Mouse (Mus musculus): ENCODE data around the gene Speg. TPM values are rescaled to one million over a fixed set of nuclear protein-coding genes. Genes with fewer than 3 reads are reported as not detected.
A peak's percentile ranks its signal among the peaks of the same experiment; 100 is the strongest.

Speg gene
- total RNA-seq, 4 experiments from 2014 or later = 177 to 190 (median 187) TPM

DNA sequence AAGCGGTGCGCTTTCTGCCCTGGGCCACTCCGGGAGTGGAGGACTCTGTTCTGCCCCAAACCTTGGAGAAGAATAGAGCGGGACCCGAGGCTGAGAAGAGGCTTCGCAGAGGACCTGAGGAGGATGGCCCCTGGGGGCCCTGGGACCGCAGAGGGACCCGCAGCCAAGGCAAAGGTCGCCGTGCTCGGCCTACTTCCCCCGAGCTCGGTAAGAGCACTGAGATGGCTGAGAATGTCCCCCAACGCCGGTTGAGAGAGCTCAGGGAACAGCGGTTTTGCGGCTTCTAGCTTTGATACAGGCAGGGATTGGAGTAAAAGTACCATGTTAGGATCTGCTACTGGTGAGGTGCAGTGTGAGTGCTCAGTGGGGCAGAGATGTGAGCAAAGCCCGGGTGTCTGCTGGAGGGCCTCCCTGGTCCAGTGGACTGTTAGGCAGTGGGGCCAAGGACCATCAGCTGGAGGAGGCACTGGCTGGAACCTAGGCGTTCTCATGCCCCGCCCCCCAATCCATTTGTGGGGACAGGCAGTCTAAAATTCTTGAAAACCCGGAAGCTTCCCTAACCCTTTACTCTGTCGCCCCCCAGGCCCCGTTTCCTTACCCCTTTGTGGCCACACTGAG lies 13.9 kb downstream of the Speg start:
- no peak for DNase-seq (ENCODE audit: low spot score in 2 of 2)

GRCm38 (mm10) chr1:75393139-75393538 lies 18.0 kb downstream of the Speg start:
- DNase-seq (ENCODE audit: low spot score in 2 of 2) = peak in 1 of 2 experiments; percentile 56

DNA sequence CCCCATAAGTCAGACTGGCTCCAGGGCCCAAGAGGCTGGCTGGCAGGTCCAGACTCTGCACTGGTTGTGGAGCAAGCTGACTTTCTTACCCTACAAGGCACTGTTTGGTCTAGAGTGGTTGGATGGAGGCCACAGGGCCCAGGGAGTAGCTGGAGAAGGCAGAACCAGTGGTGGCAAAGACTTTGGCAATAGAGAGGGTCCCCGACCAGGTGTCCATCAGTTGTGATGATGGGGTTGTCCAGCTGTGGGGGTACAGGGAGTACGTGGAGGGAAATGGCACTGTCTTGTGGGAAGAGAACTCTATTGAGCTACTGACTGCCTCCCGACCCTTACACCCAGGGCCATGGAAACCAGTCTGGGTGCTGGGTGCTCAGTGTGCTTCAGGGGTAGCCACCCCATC lies 18.7 kb downstream of the Speg start:
- DNase-seq (ENCODE audit: low spot score in 2 of 2) = no peak

DNA sequence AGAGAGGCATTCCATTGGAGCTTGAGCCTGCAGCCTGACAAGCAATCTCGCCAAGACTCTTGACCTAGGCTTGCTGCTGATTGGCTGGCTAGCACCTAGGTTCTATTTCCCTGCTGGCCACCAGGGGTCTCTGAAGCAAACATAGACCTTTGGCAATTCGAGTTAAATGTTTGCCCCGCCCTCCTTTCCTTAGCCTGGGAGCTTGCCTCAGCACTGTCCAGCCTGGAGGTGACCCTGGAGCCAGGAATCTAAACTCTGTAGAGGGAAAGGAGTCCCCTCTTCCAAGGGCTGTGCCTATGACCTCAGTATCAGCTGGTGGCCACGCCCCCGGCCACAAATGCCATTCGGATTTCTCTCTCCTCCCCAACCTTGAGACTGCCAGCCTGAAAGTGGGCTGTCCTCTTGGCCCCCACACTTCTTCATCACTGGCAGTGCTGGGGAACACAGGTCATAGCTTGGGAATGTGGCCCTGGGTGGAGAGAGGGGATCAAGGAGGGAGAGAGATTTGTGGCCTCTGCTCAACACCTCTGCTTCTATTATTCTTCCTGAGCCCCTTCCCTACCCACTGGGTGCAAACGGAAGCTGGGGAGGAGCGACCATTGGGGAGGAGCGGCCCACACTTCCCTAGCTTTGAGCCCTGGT lies 23.8 kb downstream of the Speg start:
- DNase-seq (ENCODE audit: low spot score in 2 of 2) = no peak

GRCm38 (mm10) chr1:75399755-75400492 lies 24.8 kb downstream of the Speg start:
- peak in 1 of 2 experiments; percentile 45 for DNase-seq (ENCODE audit: low spot score in 2 of 2)

GRCm38 (mm10) chr1:75400493-75401115 lies 25.5 kb downstream of the Speg start:
- no peak for DNase-seq (ENCODE audit: low spot score in 2 of 2)

DNA sequence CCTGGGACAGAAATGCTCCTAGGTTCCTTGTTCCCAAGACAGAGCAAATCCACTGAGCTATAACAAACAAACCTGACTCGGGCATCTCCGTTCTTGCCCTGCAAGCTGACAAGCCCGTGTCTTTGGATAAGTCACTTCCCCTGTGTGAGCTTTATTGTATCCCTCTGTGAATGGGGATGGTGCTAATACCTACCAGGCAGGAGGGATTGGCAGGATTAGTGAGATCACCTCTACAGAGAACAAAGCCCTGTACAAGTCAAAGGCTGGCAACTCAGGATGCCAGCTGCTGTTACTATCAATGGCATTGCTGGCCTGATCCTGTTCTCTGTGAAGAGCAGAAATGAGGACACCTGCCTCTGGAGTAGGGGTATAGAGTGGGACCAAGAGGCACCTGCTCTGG lies 30.4 kb downstream of the Speg start:
- no peak for DNase-seq (ENCODE audit: low spot score in 2 of 2)

GRCm38 (mm10) chr1:75406173-75406572 lies 31.1 kb downstream of the Speg start:
- DNase-seq (ENCODE audit: low spot score in 2 of 2) = no peak

DNA sequence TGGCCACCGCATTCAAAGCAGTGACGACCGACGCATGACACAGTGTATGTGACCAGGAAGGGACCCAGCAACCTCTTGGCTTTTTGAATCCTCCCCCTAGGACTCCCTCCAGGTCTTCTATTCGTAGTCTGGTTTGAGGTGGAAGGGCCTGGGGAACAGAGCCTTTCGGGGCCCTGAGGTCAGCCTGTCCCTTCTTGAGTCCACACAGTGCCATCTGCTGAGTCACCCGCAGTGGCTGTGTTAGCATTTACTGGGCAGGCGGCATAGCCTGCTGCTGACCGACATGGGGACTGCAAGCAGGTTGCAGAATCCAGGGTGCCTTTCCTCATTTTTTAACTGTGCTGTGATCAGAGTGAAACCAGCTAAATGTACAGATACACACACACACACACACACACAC lies 32.0 kb downstream of the Speg start:
- no peak for DNase-seq (ENCODE audit: low spot score in 2 of 2)

DNA sequence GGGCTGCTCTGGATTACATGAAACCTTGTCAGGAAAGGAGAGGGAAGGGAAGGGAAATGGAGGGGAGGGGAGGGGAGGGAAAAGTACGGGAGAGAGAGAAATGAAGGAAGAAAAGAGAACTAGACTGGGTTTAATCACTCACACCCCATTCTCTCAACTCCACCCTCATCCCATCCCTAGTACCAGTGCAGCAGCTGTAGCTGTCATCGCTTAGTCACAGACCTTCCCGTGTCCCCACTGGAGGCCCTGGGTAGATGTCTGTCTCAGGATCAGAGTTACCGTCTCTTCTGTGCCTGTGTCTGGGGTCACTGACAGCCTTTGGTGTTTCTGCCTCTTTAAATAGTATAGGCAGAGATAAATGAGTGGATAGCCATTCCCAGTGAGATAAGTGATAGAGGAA lies 33.1 kb downstream of the Speg start:
- DNase-seq (ENCODE audit: low spot score in 2 of 2) = no peak

DNA sequence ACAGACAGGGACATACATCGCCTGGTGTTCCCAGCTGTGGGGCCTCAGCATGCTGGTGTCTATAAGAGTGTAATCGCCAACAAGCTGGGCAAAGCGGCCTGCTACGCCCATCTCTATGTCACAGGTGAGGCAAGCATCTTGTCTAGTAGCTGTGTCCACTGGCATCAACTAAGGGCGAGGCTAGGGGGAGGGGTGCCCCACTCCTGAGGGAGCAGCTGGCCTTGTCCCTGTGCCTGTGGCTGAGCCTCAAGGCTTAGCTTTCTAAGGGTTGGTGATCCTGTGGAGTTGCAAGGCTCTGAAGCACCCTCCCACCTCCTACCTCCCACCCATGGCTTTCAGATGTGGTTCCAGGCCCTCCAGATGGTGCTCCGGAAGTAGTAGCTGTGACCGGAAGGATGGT lies 34.9 kb downstream of the Speg start:
- no peak for DNase-seq (ENCODE audit: low spot score in 2 of 2)

- no peak for DNase-seq (ENCODE audit: low spot score in 2 of 2)
These were observed 37.1 kb downstream of the Speg start for GRCm38 (mm10) chr1:75412196-75412595.

DNA sequence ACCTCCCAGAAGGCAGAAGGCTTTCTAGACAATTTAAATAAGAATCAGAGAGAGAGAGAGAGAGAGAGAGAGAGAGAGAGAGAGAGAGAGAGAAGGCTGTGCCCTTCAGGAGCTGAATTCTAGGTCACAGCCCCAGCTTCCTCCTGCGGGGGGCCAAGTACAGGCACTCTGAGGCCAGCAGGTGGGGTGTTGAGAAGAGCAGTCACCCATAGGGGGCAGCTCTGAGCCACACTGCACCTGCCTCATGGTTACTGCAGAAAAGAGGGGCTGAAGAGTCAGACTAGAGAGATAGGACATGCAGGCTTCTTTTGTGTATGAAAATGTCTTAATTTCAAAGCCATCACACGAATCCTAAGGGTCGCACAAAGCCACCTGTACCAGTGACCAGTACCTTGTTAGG lies 38.7 kb downstream of the Speg start:
- DNase-seq (ENCODE audit: low spot score in 2 of 2) = no peak

DNA sequence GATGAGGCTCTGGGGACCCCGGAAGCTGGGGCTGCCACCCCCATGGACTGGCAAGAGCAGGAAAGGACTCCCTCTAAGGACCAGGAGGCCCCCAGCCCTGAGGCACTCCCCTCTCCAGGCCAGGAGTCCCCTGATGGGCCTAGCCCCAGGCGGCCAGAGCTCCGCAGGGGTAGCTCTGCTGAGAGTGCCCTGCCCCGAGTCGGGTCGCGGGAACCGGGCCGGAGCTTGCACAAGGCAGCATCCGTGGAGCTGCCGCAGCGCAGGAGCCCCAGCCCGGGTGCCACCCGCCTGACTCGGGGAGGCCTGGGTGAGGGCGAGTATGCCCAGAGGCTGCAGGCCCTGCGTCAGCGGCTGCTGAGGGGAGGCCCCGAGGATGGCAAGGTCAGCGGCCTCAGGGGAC lies 46.7 kb downstream of the Speg start:
- no peak for DNase-seq (ENCODE audit: low spot score in 2 of 2)

DNA sequence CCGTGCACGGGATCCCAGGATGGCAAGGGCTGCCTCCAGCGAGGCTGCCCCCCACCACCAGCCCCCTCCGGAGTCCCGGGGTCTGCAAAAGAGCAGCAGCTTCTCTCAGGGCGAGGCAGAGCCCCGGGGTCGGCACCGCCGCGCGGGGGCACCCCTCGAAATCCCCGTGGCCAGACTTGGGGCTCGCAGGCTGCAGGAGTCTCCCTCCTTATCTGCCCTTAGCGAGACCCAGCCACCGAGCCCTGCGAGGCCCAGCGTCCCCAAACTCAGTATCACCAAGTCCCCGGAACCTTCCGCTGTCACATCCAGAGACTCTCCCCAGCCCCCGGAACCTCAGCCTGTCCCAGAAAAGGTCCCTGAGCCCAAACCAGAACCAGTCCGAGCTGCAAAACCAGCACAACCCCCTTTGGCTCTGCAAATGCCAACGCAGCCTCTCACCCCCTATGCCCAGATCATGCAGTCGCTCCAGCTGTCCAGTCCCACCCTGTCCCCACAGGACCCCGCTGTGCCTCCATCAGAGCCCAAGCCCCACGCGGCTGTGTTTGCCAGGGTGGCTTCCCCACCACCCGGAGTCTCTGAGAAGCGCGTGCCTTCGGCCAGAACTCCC lies 47.2 kb downstream of the Speg start:
- no peak for DNase-seq (ENCODE audit: low spot score in 2 of 2)

- DNase-seq (ENCODE audit: low spot score in 2 of 2) = no peak
These were observed 47.9 kb downstream of the Speg start for GRCm38 (mm10) chr1:75422823-75423471.

DNA sequence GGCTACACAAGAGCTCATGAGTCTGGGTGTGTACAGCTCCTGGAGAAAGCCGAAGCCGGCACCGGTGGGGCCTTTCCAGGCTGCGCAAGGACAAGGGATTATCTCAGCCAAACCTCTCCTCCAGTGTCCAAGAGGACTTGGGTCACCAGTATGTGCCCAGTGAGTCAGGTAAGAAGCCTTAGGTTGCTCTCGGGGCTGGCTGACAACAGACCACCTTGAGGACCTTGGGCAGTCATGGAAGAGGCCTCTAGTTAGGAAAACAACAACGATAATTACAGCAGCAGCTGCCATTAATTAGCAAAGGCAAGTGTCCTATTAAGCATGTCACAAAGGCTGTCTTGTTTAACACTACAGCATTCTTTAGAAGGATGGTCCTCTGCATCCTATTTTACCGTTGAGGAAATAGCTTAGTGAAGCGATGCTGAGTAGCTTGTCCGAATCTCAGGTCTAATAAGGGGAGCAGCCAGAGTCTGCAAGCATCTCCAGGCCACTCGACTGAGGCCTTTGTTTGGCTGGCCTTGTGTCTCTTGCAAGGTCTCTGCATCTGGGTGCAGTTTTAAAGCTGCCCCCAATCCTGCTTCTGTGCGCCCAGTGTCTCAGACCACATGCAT lies 48.8 kb downstream of the Speg start:
- DNase-seq (ENCODE audit: low spot score in 2 of 2) = no peak

DNA sequence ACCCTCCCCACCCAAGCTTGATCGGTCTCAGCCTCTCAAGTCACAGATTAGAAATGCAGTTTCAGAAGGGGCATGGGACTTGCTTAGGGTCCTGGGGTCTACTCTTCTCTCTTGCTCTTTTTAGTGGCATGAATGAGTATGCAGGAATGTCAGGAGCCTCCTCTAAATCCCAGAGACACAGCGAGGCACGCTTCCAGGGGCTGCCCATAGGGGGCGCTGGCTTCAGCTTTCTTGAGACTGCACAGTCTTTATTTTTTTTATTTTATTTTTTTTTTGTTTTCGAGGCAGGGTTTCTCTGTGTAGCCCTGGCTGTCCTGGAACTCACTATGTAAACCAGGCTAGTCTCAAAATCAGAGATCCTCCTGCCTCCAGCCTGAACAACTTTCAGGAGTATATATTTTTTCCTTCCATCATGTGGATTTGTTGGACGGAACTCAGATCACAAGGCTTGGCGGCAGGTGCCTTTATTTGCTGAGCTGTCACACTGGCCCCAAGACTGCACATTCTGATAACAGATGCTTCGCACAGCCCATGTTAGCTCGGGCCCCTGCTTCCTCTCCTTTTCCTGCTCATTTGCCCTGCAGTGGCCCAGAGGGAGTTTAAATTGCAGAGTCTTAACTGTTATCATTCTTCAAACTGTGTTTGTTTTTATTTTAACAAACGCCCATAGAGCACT lies 50.8 kb downstream of the Speg start:
- peak in 1 of 2 experiments; percentile 45 for DNase-seq (ENCODE audit: low spot score in 2 of 2)

GRCm38 (mm10) chr1:75435475-75436328 lies 60.6 kb downstream of the Speg start, which contains the start of gene Gmppa:
Gene Gmppa (plus strand): TSS chr1:75435930.
- DNase-seq (ENCODE audit: low spot score in 2 of 2) = peak; percentile 67 to 78

Measured in left cerebral cortex, adult 8-10 months (tissue).